Mouse (Mus musculus) CH12.LX (cell line): ENCODE data around the gene Zfp326.

Experiments used
- BHLHE40 ChIP-seq: IDR thresholded peaks from 2 replicates; pipeline ENCODE4 v1.6.1; 2011; ENCODE audit warnings: mild to moderate bottlenecking, low read depth, low read length, improper control_type of control experiment
- CHD2 ChIP-seq: IDR thresholded peaks from 2 replicates; pipeline ENCODE4 v1.6.1; 2011; ENCODE audit warnings: low read length, improper control_type of control experiment
- CTCF ChIP-seq, 2 experiments: IDR thresholded peaks in 1 of 2; conservative IDR thresholded peaks in 1 of 2; 2 replicates each; pipeline ENCODE4 v1.5.1; 2011 to 2012; ENCODE audit warnings: low read depth in 2 of 2, low read length in 2 of 2, improper control_type of control experiment in 1 of 2, inconsistent platforms in 1 of 2, mild to moderate bottlenecking in 1 of 2, moderate library complexity in 1 of 2
- ELF1 ChIP-seq: IDR thresholded peaks from 2 replicates; pipeline ENCODE4 v1.6.1; 2014; ENCODE audit warnings: low read depth, mild to moderate bottlenecking, inconsistent platforms, low read length, improper control_type of control experiment
- EP300 ChIP-seq: IDR thresholded peaks from 2 replicates; pipeline ENCODE4 v1.6.1; 2011; ENCODE audit warnings: low read length, improper control_type of control experiment
- ETS1 ChIP-seq: conservative IDR thresholded peaks from 2 replicates; pipeline ENCODE4 v1.6.1; 2012; ENCODE audit warnings: low read depth, mild to moderate bottlenecking, inconsistent platforms, low read length, improper control_type of control experiment, moderate library complexity
- HCFC1 ChIP-seq: IDR thresholded peaks from 2 replicates; pipeline ENCODE4 v1.6.1; 2012; ENCODE audit warnings: low read depth, mild to moderate bottlenecking, inconsistent platforms, low read length, improper control_type of control experiment
- MAX ChIP-seq: IDR thresholded peaks from 2 replicates; pipeline ENCODE4 v1.6.1; 2011; ENCODE audit warnings: low read length, improper control_type of control experiment
- MAZ ChIP-seq: IDR thresholded peaks from 2 replicates; pipeline ENCODE4 v1.6.1; 2012; ENCODE audit warnings: low read depth, mild to moderate bottlenecking, inconsistent platforms, low read length, improper control_type of control experiment, moderate library complexity
- POLR2A ChIP-seq: IDR thresholded peaks from 2 replicates; pipeline ENCODE4 v1.6.1; 2011; ENCODE audit warnings: low read depth, mild to moderate bottlenecking, improper control_type of control experiment, low read length
- RCOR1 ChIP-seq: conservative IDR thresholded peaks from 2 replicates; pipeline ENCODE4 v1.6.1; 2012; ENCODE audit warnings: low read depth, mild to moderate bottlenecking, inconsistent platforms, low read length, improper control_type of control experiment
- UBTF ChIP-seq: IDR thresholded peaks from 2 replicates; pipeline ENCODE4 v1.6.1; 2012; ENCODE audit warnings: low read depth, mild to moderate bottlenecking, inconsistent platforms, low read length, improper control_type of control experiment, moderate library complexity
- ZC3H11A ChIP-seq: IDR thresholded peaks from 2 replicates; pipeline ENCODE4 v1.6.1; 2012; ENCODE audit warnings: low read depth, mild to moderate bottlenecking, inconsistent platforms, low read length, improper control_type of control experiment
- ZMIZ1 ChIP-seq: IDR thresholded peaks from 2 replicates; pipeline ENCODE4 v1.6.1; 2012; ENCODE audit warnings: low read depth, mild to moderate bottlenecking, inconsistent platforms, low read length, improper control_type of control experiment

GRCm38 (mm10) chr5:105844044-105844753, 32.2 kb upstream of the Zfp326 start:
- TF ChIP-seq UBTF (no peak), CTCF (conservative IDR thresholded peaks at IDR 0.05 in 1 of 2, IDR thresholded peaks at IDR 0.05 in 1 of 2; ENCODE audit: low read depth in 2 of 2, low read length in 2 of 2) (no peak), MAZ (no peak), BHLHE40 (no peak), ZMIZ1 (no peak), RCOR1 (no peak), POLR2A (no peak), ETS1 (no peak), MAX (no peak), EP300 (no peak), HCFC1 (no peak), ZC3H11A (no peak), ELF1 (no peak), CHD2 (no peak)
